Mouse (Mus musculus) forebrain, embryonic 15.5 days (tissue): ENCODE data around the gene Mrpl35. TPM values are rescaled to one million over a fixed set of nuclear protein-coding genes. Genes with fewer than 3 reads are reported as not detected.

Experiments
- ATAC-seq: fragments of 200-750 bp; cut with Nextera tagmentation; replicated peaks from 2 replicates; pipeline ENCODE4 v1.8.0; 2017; ENCODE audit warnings: mild to moderate bottlenecking, moderate TSS enrichment, moderate library complexity
- H3K27ac ChIP-seq: fragments of 300-500 bp; sonication (generic); replicated peaks from 2 replicates; pipeline ENCODE4 v1.5.1; 2015; ENCODE audit warnings: mild to moderate bottlenecking, inconsistent platforms
- H3K27me3 ChIP-seq: fragments of 300-500 bp; sonication (generic); 2 replicates; pipeline ENCODE4 v1.6.1; 2015; ENCODE audit warnings: inconsistent platforms
- H3K36me3 ChIP-seq: fragments of 300-500 bp; sonication (generic); 2 replicates; pipeline ENCODE4 v1.6.1; 2015; ENCODE audit warnings: mild to moderate bottlenecking, inconsistent platforms
- H3K4me1 ChIP-seq: fragments of 300-500 bp; sonication (generic); 2 replicates; pipeline ENCODE4 v1.6.1; 2015; ENCODE audit warnings: inconsistent platforms
- H3K4me2 ChIP-seq: fragments of 300-500 bp; sonication (generic); replicated peaks from 2 replicates; pipeline ENCODE4 v1.6.1; 2015; ENCODE audit warnings: mild to moderate bottlenecking, inconsistent platforms
- H3K4me3 ChIP-seq: fragments of 300-500 bp; sonication (generic); 2 replicates; pipeline ENCODE4 v1.5.1; 2015; ENCODE audit warnings: mild to moderate bottlenecking, inconsistent platforms
- H3K9ac ChIP-seq: fragments of 300-500 bp; sonication (generic); replicated peaks from 2 replicates; pipeline ENCODE4 v1.6.1; 2015; ENCODE audit warnings: mild to moderate bottlenecking, inconsistent platforms
- H3K9me3 ChIP-seq: fragments of 300-500 bp; sonication (generic); 2 replicates; pipeline ENCODE4 v1.6.1; 2016; ENCODE audit warnings: inconsistent platforms
- WGBS: fragments of 180-500 bp; shearing (Covaris S2); methylation state at CpG from one replicate; pipeline ENCODE4 v1.1.7; 2015; ENCODE audit warnings: mixed read lengths; 5-methylcytosine and 5-hydroxymethylcytosine counted together
- polyA plus RNA-seq: library from polyadenylated mRNA; unstranded; fragments of >200 nt; fragmentation: Nextera tagmentation; extraction: Ambion mirVana; gene quantifications from 2 replicates; pipeline ENCODE4 v1.2.1, GENCODE M21; 2015

Mrpl35 gene
- polyA plus RNA-seq, 1 experiment from 2014 or later = 37.7 TPM

- H3K36me3 ChIP-seq = peaks cover 13% of the 10 kb centered on the region; the same call in 1 of the 2 replicates
- no peaks in the 10 kb centered on the region for H3K27me3 ChIP-seq
- no peaks in the 10 kb centered on the region for H3K4me1 ChIP-seq
- no peak overlapping the region for H3K27ac ChIP-seq
- H3K9ac ChIP-seq = no peak overlapping the region
- no peak overlapping the region for H3K4me3 ChIP-seq
- no peak overlapping the region for H3K4me2 ChIP-seq
- H3K9me3 ChIP-seq = no peaks in the 10 kb centered on the region
- no peak for ATAC-seq
- WGBS = 88% methylated on average over 9 of the region's 9 CpGs
These were observed 38.4 kb downstream of the Mrpl35 start for GRCm38 (mm10) chr6:71788348-71788747.

GRCm38 (mm10) chr6:71783165-71783564, 43.6 kb downstream of the Mrpl35 start:
- H3K4me2 ChIP-seq = no peak overlapping the region
- H3K4me3 ChIP-seq = no peak overlapping the region
- H3K27ac ChIP-seq = no peak overlapping the region
- ATAC-seq = no peak
- no peak overlapping the region for H3K9ac ChIP-seq
- no peaks in the 10 kb centered on the region for H3K27me3 ChIP-seq
- 91% methylated on average over 5 of the region's 5 CpGs for WGBS
- no peaks in the 10 kb centered on the region for H3K9me3 ChIP-seq
- H3K4me1 ChIP-seq = no peaks in the 10 kb centered on the region
- H3K36me3 ChIP-seq = peaks cover 20% of the 10 kb centered on the region

GRCm38 (mm10) chr6:71780431-71780830, 46.3 kb downstream of the Mrpl35 start:
- H3K4me3 ChIP-seq = no peak overlapping the region
- H3K27me3 ChIP-seq = no peaks in the 10 kb centered on the region
- no peak for ATAC-seq
- H3K4me1 ChIP-seq = no peaks in the 10 kb centered on the region
- WGBS = 93% methylated on average over 7 of the region's 7 CpGs
- no peaks in the 10 kb centered on the region for H3K9me3 ChIP-seq
- no peak overlapping the region for H3K27ac ChIP-seq
- H3K4me2 ChIP-seq = no peak overlapping the region
- peaks cover 37% of the 10 kb centered on the region for H3K36me3 ChIP-seq
- H3K9ac ChIP-seq = no peak overlapping the region

GRCm38 (mm10) chr6:71779831-71780230, 46.9 kb downstream of the Mrpl35 start:
- Histone ChIP-seq H3K9ac (no peak overlapping the region), H3K27me3 (no peaks in the 10 kb centered on the region), H3K27ac (no peak overlapping the region), H3K4me3 (no peak overlapping the region), H3K9me3 (no peaks in the 10 kb centered on the region), H3K4me2 (no peak overlapping the region), H3K4me1 (no peaks in the 10 kb centered on the region), H3K36me3 (peaks cover 38% of the 10 kb centered on the region)
- WGBS = 60% methylated on average over 2 of the region's 2 CpGs
- ATAC-seq = no peak

GRCm38 (mm10) chr6:71778016-71778415, 48.8 kb downstream of the Mrpl35 start:
- 62% methylated on average over 5 of the region's 5 CpGs for WGBS
- H3K4me2 ChIP-seq = no peak overlapping the region
- no peak for ATAC-seq
- peaks cover 40% of the 10 kb centered on the region for H3K36me3 ChIP-seq
- H3K4me3 ChIP-seq = no peak overlapping the region
- no peak overlapping the region for H3K27ac ChIP-seq
- no peak overlapping the region for H3K9ac ChIP-seq
- H3K27me3 ChIP-seq = no peaks in the 10 kb centered on the region
- no peaks in the 10 kb centered on the region for H3K4me1 ChIP-seq
- no peaks in the 10 kb centered on the region for H3K9me3 ChIP-seq

GRCm38 (mm10) chr6:71772636-71773208, 54.0 kb downstream of the Mrpl35 start:
- Histone ChIP-seq H3K9me3 (no peaks in the 10 kb centered on the region), H3K9ac (no peak overlapping the region), H3K27ac (peak overlapping the region; percentile 81), H3K4me3 (no peak overlapping the region), H3K36me3 (peaks cover 29% of the 10 kb centered on the region; the same call in 1 of the 2 replicates), H3K4me1 (peaks cover 5% of the 10 kb centered on the region), H3K4me2 (no peak overlapping the region), H3K27me3 (no peaks in the 10 kb centered on the region)
- 88% methylated on average over 7 of the region's 7 CpGs for WGBS
- ATAC-seq = no peak

GRCm38 (mm10) chr6:71772156-71772555, 54.6 kb downstream of the Mrpl35 start:
- Histone ChIP-seq H3K4me2 (no peak overlapping the region), H3K27ac (peak overlapping the region; percentile 81), H3K36me3 (peaks cover 24% of the 10 kb centered on the region; the same call in 1 of the 2 replicates), H3K9me3 (no peaks in the 10 kb centered on the region), H3K4me3 (no peak overlapping the region), H3K9ac (no peak overlapping the region), H3K27me3 (no peaks in the 10 kb centered on the region), H3K4me1 (peaks cover 5% of the 10 kb centered on the region)
- peak; percentile 69 for ATAC-seq
- 54% methylated on average over 6 of the region's 6 CpGs for WGBS

GRCm38 (mm10) chr6:71771282-71771681, 55.5 kb downstream of the Mrpl35 start:
- Histone ChIP-seq H3K36me3 (peaks cover 27% of the 10 kb centered on the region), H3K9me3 (no peaks in the 10 kb centered on the region), H3K4me3 (no peak overlapping the region), H3K9ac (no peak overlapping the region), H3K4me1 (peaks cover 5% of the 10 kb centered on the region), H3K27me3 (no peaks in the 10 kb centered on the region), H3K27ac (0 out of 2 replicates have a peak overlapping the region, but pooled peaks have one; percentile 81), H3K4me2 (no peak overlapping the region)
- no peak for ATAC-seq
- WGBS = 96% methylated on average over 4 of the region's 4 CpGs

GRCm38 (mm10) chr6:71770856-71771255, 55.9 kb downstream of the Mrpl35 start:
- H3K36me3 ChIP-seq = peaks cover 23% of the 10 kb centered on the region
- H3K27ac ChIP-seq = no peak overlapping the region
- no peak overlapping the region for H3K9ac ChIP-seq
- H3K4me3 ChIP-seq = no peak overlapping the region
- no peak overlapping the region for H3K4me2 ChIP-seq
- no peak for ATAC-seq
- H3K9me3 ChIP-seq = no peaks in the 10 kb centered on the region
- H3K4me1 ChIP-seq = peaks cover 5% of the 10 kb centered on the region
- H3K27me3 ChIP-seq = no peaks in the 10 kb centered on the region
- 90% methylated on average over 4 of the region's 4 CpGs for WGBS

- peaks cover 5% of the 10 kb centered on the region for H3K4me1 ChIP-seq
- ATAC-seq = no peak
- no peak overlapping the region for H3K27ac ChIP-seq
- no peak overlapping the region for H3K4me3 ChIP-seq
- H3K27me3 ChIP-seq = no peaks in the 10 kb centered on the region
- WGBS = 70% methylated on average over 12 of the region's 12 CpGs
- H3K4me2 ChIP-seq = no peak overlapping the region
- H3K9ac ChIP-seq = no peak overlapping the region
- H3K9me3 ChIP-seq = no peaks in the 10 kb centered on the region
- H3K36me3 ChIP-seq = peaks cover 18% of the 10 kb centered on the region
These were observed 56.7 kb downstream of the Mrpl35 start for GRCm38 (mm10) chr6:71769901-71770690.

- peaks cover 9% of the 10 kb centered on the region for H3K36me3 ChIP-seq
- H3K4me1 ChIP-seq = peaks cover 5% of the 10 kb centered on the region
- ATAC-seq = no peak
- 80% methylated on average over 4 of the region's 4 CpGs for WGBS
- H3K4me3 ChIP-seq = no peak overlapping the region
- no peak overlapping the region for H3K4me2 ChIP-seq
- H3K27me3 ChIP-seq = no peaks in the 10 kb centered on the region
- H3K9ac ChIP-seq = no peak overlapping the region
- H3K9me3 ChIP-seq = no peaks in the 10 kb centered on the region
- H3K27ac ChIP-seq = no peak overlapping the region
These were observed 59.0 kb downstream of the Mrpl35 start for GRCm38 (mm10) chr6:71767761-71768160.
